Mouse (Mus musculus): ENCODE measurements at regions not wholly inside any gene's neighbourhood (a gene's known extent, or its start where the extent isn't known, plus 50 kb on each side); places are given as distances from the start of the nearest gene placed in this dataset.

- no peaks in the 10 kb centered on the region for H3K9me3 ChIP-seq
- H3K9ac ChIP-seq, result no peak overlapping the region
- no peak overlapping the region for H3K27ac ChIP-seq
- no peak overlapping the region for H3K4me3 ChIP-seq (replicated peaks)
- H3K4me1 ChIP-seq, result peaks cover 10% of the 10 kb centered on the region
- ATAC-seq (ENCODE audit: low FRiP score), result no peak
- no peaks in the 10 kb centered on the region for H3K36me3 ChIP-seq (replicated peaks)
- H3K27me3 ChIP-seq, result no peaks in the 10 kb centered on the region
- H3K4me2 ChIP-seq, result no peak overlapping the region
- 69% methylated on average over 3 of the region's 3 CpGs for WGBS
Measured at GRCm38 (mm10) chr2:10755375-10755774, 385.1 kb downstream of the Sfmbt2 start.

- Histone ChIP-seq H3K9me3 (no peaks in the 10 kb centered on the region), H3K36me3 (replicated peaks) (no peaks in the 10 kb centered on the region), H3K4me2 (no peak overlapping the region), H3K4me3 (replicated peaks) (no peak overlapping the region), H3K27ac (no peak overlapping the region), H3K4me1 (peaks cover 10% of the 10 kb centered on the region), H3K27me3 (no peaks in the 10 kb centered on the region), H3K9ac (no peak overlapping the region)
- 43% methylated on average over 8 of the region's 8 CpGs for WGBS
- ATAC-seq (ENCODE audit: low FRiP score), result 0 out of 2 replicates have a peak, but pooled peaks have one; percentile 36
Measured at GRCm38 (mm10) chr2:10757202-10757840, 387.0 kb downstream of the Sfmbt2 start.

GRCm38 (mm10) chr2:10757886-10758285 is 387.6 kb downstream of the Sfmbt2 start:
- no peak overlapping the region for H3K4me2 ChIP-seq

GRCm38 (mm10) chr2:10762236-10762635 is 391.9 kb downstream of the Sfmbt2 start:
- Histone ChIP-seq H3K9ac (no peak overlapping the region), H3K36me3 (replicated peaks) (no peaks in the 10 kb centered on the region), H3K9me3 (no peaks in the 10 kb centered on the region), H3K27ac (no peak overlapping the region), H3K27me3 (no peaks in the 10 kb centered on the region), H3K4me1 (peaks cover 4% of the 10 kb centered on the region), H3K4me2 (no peak overlapping the region), H3K4me3 (replicated peaks) (no peak overlapping the region)
- no peak for ATAC-seq (ENCODE audit: low FRiP score)
- 86% methylated on average over 4 of the region's 4 CpGs for WGBS

More at GRCm38 (mm10) chr2:10757886-10758285, 387.6 kb downstream of the Sfmbt2 start:
- peaks cover 10% of the 10 kb centered on the region for H3K4me1 ChIP-seq
- no peaks in the 10 kb centered on the region for H3K36me3 ChIP-seq (replicated peaks)
- ATAC-seq (ENCODE audit: low FRiP score), result no peak
- no peak overlapping the region for H3K27ac ChIP-seq
- no peaks in the 10 kb centered on the region for H3K27me3 ChIP-seq
- H3K4me3 ChIP-seq (replicated peaks), result no peak overlapping the region
- 58% methylated on average over 1 of the region's 1 CpGs for WGBS
- H3K9me3 ChIP-seq, result no peaks in the 10 kb centered on the region
- H3K9ac ChIP-seq, result no peak overlapping the region

- H3K4me1 ChIP-seq, result 0 out of 2 replicates have a peak, but pooled peaks cover 6% of the 10 kb centered on the region
- H3K9ac ChIP-seq, result no peak overlapping the region
- H3K27ac ChIP-seq, result no peak overlapping the region
- no peaks in the 10 kb centered on the region for H3K36me3 ChIP-seq (replicated peaks)
- 64% methylated on average over 7 of the region's 7 CpGs for WGBS
- no peaks in the 10 kb centered on the region for H3K9me3 ChIP-seq
- no peak overlapping the region for H3K4me2 ChIP-seq
- H3K4me3 ChIP-seq (replicated peaks), result no peak overlapping the region
- ATAC-seq (ENCODE audit: low FRiP score), result no peak
- 0 out of 2 replicates have a peak, but pooled peaks cover 4% of the 10 kb centered on the region for H3K27me3 ChIP-seq
Measured at GRCm38 (mm10) chr2:10783071-10783470, 388.8 kb upstream of the Prkcq start.

DNA sequence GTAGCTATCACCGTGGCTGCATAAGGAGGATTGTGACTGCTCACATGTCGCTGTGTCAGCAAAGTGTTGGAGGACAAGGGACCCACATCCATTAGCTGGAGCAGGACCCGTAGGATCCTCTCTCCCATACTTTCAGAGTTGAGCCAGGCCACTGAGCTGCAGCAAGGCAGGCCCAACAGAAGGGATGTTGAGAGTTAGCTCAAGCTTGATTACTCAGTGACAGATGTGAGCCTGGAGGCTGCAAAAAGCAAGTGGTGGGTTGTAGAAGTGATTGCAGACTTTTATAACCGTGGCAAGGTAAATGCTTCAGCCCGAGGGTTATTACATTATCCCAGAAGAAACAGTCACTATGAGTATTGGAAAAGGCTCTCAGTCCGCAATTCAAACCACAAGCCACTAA is 388.3 kb upstream of the Prkcq start:
- no peak overlapping the region for H3K27ac ChIP-seq
- H3K9me3 ChIP-seq, result no peaks in the 10 kb centered on the region
- H3K4me1 ChIP-seq, result peaks cover 9% of the 10 kb centered on the region; the same call in 1 of the 2 replicates
- no peak overlapping the region for H3K9ac ChIP-seq
- 0 out of 2 replicates have a peak, but pooled peaks cover 4% of the 10 kb centered on the region for H3K27me3 ChIP-seq
- 61% methylated on average over 6 of the region's 6 CpGs for WGBS
- no peak overlapping the region for H3K4me2 ChIP-seq
- no peak overlapping the region for H3K4me3 ChIP-seq (replicated peaks)
- no peak for ATAC-seq (ENCODE audit: low FRiP score)
- no peaks in the 10 kb centered on the region for H3K36me3 ChIP-seq (replicated peaks)

GRCm38 (mm10) chr2:10784266-10784665 is 387.6 kb upstream of the Prkcq start:
- 28% methylated on average over 2 of the region's 2 CpGs for WGBS
- no peak for ATAC-seq (ENCODE audit: low FRiP score)
- 0 out of 2 replicates have a peak, but pooled peaks cover 4% of the 10 kb centered on the region for H3K27me3 ChIP-seq
- H3K4me1 ChIP-seq, result peaks cover 9% of the 10 kb centered on the region; the same call in 1 of the 2 replicates
- H3K4me3 ChIP-seq (replicated peaks), result no peak overlapping the region
- H3K9me3 ChIP-seq, result no peaks in the 10 kb centered on the region
- H3K36me3 ChIP-seq (replicated peaks), result no peaks in the 10 kb centered on the region
- no peak overlapping the region for H3K4me2 ChIP-seq
- H3K9ac ChIP-seq, result no peak overlapping the region
- H3K27ac ChIP-seq, result no peak overlapping the region

GRCm38 (mm10) chr2:10785156-10785555 is 386.8 kb upstream of the Prkcq start:
- H3K4me3 ChIP-seq (replicated peaks), result no peak overlapping the region
- H3K9me3 ChIP-seq, result no peaks in the 10 kb centered on the region
- 0 out of 2 replicates have a peak, but pooled peaks have one; percentile 53 for ATAC-seq (ENCODE audit: low FRiP score)
- WGBS, result 30% methylated on average over 2 of the region's 2 CpGs
- no peaks in the 10 kb centered on the region for H3K36me3 ChIP-seq (replicated peaks)
- H3K27me3 ChIP-seq, result 0 out of 2 replicates have a peak, but pooled peaks cover 4% of the 10 kb centered on the region
- H3K27ac ChIP-seq, result no peak overlapping the region
- H3K9ac ChIP-seq, result no peak overlapping the region
- H3K4me1 ChIP-seq, result peaks cover 9% of the 10 kb centered on the region; the same call in 1 of the 2 replicates
- no peak overlapping the region for H3K4me2 ChIP-seq

DNA sequence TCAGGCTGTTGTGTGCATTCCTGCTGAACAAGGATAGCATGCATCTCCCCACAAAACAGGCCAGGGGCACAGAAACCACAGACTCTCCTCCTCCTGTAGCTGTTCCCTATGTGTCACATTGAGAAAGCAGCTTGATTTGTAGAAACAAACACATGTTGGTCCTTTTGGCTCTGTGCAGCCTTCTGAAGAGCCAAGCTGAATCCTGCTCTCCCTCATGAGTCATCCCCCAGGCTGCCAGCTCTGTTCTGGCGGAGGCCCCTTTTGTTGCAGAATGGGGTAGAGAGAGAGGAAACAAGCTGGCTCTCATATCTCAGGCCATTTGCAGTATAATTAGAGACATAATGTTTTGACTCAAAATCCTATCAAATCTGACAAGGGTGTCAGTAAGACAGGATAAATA is 383.4 kb upstream of the Prkcq start:
- no peaks in the 10 kb centered on the region for H3K36me3 ChIP-seq (replicated peaks)
- H3K4me1 ChIP-seq, result peaks cover 9% of the 10 kb centered on the region; the same call in 1 of the 2 replicates
- no peak overlapping the region for H3K9ac ChIP-seq
- H3K27ac ChIP-seq, result no peak overlapping the region
- no peak for ATAC-seq (ENCODE audit: low FRiP score)
- no peak overlapping the region for H3K4me2 ChIP-seq
- no peak overlapping the region for H3K4me3 ChIP-seq (replicated peaks)
- WGBS, result 17% methylated on average over 1 of the region's 1 CpGs
- no peaks in the 10 kb centered on the region for H3K9me3 ChIP-seq
- H3K27me3 ChIP-seq, result no peaks in the 10 kb centered on the region

DNA sequence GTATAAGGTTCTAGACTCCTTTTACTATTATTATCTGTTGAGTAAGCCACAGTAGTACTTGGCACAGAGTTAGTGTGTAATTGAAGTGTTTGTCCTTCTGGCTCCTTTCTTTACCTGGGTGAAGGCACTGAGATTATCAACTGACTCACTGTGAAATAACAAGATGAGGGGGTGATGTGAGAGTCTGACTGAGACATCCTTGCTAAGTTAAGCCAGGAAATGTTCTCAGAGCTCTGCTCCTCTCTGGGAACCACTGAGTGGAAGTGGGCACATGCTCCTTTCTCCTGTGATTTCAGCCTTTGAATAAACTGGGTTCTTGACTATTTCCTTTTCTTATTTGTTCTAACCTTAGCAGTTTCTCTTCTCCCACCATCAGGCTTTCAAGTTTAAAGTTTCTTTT is 380.7 kb upstream of the Prkcq start:
- H3K9ac ChIP-seq, result no peak overlapping the region
- no peak overlapping the region for H3K4me3 ChIP-seq (replicated peaks)
- H3K9me3 ChIP-seq, result no peaks in the 10 kb centered on the region
- no peaks in the 10 kb centered on the region for H3K36me3 ChIP-seq (replicated peaks)
- H3K27ac ChIP-seq, result no peak overlapping the region
- no peak for ATAC-seq (ENCODE audit: low FRiP score)
- no peaks in the 10 kb centered on the region for H3K27me3 ChIP-seq
- H3K4me2 ChIP-seq, result no peak overlapping the region
- peaks cover 3% of the 10 kb centered on the region; the same call in 1 of the 2 replicates for H3K4me1 ChIP-seq

GRCm38 (mm10) chr2:10816374-10816773 is 355.5 kb upstream of the Prkcq start:
- H3K27me3 ChIP-seq, result no peaks in the 10 kb centered on the region

DNA sequence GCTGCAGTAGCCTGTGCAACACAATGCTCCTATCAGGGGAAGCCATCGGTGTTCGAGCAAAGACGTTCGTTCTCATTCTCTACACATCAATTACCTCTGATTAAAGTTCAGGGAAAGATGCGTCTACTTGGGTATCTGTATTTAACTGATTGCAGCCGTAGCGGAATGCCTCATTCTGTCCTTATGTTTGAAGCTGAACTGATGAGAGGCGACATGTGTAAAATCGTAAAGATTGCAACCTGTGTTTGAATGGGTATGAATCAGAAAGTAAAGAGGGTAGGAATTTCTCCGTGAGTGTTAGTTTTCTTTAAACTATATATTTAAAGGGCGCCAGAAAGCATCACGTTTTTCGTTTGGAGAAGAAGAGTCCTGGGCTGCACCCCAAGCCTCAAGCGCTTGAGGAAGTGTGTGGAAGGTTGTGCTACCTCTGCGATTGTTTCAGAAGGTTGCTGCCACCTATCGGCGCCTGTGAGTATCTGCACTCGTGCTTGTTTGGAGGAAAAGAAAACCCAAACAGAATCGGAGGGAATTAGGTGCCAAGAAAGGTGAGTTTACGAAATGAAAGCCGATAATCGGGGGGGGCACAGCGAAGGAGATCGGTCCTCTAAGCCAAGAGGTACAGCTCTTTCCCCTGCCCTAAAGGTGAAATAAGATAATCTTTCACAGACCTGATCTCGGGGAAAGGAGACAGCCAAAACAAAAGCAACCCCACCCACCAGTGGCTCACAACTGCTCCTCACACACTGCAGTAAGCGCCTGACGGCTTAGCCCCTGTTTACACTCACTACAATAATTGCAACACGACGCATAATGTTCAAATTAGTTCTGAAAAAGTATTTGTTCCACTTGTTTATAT is 346.4 kb upstream of the Prkcq start:
- H3K27ac ChIP-seq, result no peak overlapping the region
- H3K4me2 ChIP-seq, result peak overlapping the region; percentile 46
- WGBS, result 33% methylated on average over 29 of the region's 29 CpGs
- no peaks in the 10 kb centered on the region for H3K9me3 ChIP-seq
- peaks cover 7% of the 10 kb centered on the region; the same call in 1 of the 2 replicates for H3K27me3 ChIP-seq
- peak overlapping the region; percentile 39 for H3K4me3 ChIP-seq (replicated peaks)
- ATAC-seq (ENCODE audit: low FRiP score), result peak; percentile 83
- H3K9ac ChIP-seq, result no peak overlapping the region
- no peaks in the 10 kb centered on the region for H3K4me1 ChIP-seq
- no peaks in the 10 kb centered on the region for H3K36me3 ChIP-seq (replicated peaks)

More at GRCm38 (mm10) chr2:10816374-10816773, 355.5 kb upstream of the Prkcq start:
- no peak for ATAC-seq (ENCODE audit: low FRiP score)
- H3K4me1 ChIP-seq, result no peaks in the 10 kb centered on the region
- H3K9me3 ChIP-seq, result no peaks in the 10 kb centered on the region
- no peak overlapping the region for H3K27ac ChIP-seq
- H3K9ac ChIP-seq, result no peak overlapping the region
- 33% methylated on average over 2 of the region's 2 CpGs for WGBS
- no peak overlapping the region for H3K4me2 ChIP-seq
- H3K4me3 ChIP-seq (replicated peaks), result no peak overlapping the region
- no peaks in the 10 kb centered on the region for H3K36me3 ChIP-seq (replicated peaks)

Data from forebrain, embryonic 12.5 days (tissue).